Mouse (Mus musculus) myocyte (in vitro differentiated cells): Measurements from ENCODE around the gene Zfp644.

ENCODE experiments used
- CEBPB ChIP-seq: IDR thresholded peaks from 2 replicates; pipeline ENCODE4 v1.6.1; 2011; ENCODE audit warnings: mild to moderate bottlenecking, moderate library complexity; ENCODE audit not compliant: poor library complexity, insufficient read depth, severe bottlenecking
- E2F4 ChIP-seq: IDR thresholded peaks from one replicate; pipeline ENCODE4 v1.6.1; 2011; ENCODE audit warnings: mild to moderate bottlenecking, control low read depth, moderate library complexity; ENCODE audit not compliant: insufficient read depth
- MAX ChIP-seq: IDR thresholded peaks from one replicate; pipeline ENCODE4 v1.6.1; 2011; ENCODE audit warnings: low read depth, mild to moderate bottlenecking, control low read depth
- MYOD1 ChIP-seq, 3 experiments: IDR thresholded peaks; one replicate each; pipeline ENCODE4 v1.6.1; 2011; ENCODE audit warnings: control low read depth in 2 of 3, low read depth in 2 of 3, mild to moderate bottlenecking in 2 of 3, moderate library complexity in 1 of 3; ENCODE audit not compliant: insufficient read length in 2 of 3, control insufficient read depth in 1 of 3
- MYOG ChIP-seq, 3 experiments: IDR thresholded peaks; one replicate each; pipeline ENCODE4 v1.6.1; 2011; ENCODE audit warnings: control low read depth in 2 of 3, low read depth in 2 of 3, mild to moderate bottlenecking in 2 of 3; ENCODE audit not compliant: insufficient read length in 2 of 3, control insufficient read depth in 1 of 3, insufficient read depth in 1 of 3
- POLR2A ChIP-seq: IDR thresholded peaks from one replicate; pipeline ENCODE4 v1.6.1; 2011; ENCODE audit warnings: low read depth, mild to moderate bottlenecking, control low read depth, moderate library complexity; ENCODE audit not compliant: insufficient read length
- POLR2AphosphoS2 ChIP-seq: IDR thresholded peaks from one replicate; pipeline ENCODE4 v1.6.1; 2011; ENCODE audit warnings: low read depth, control low read depth; ENCODE audit not compliant: insufficient read length
- SRF ChIP-seq: IDR thresholded peaks from one replicate; pipeline ENCODE4 v1.6.1; 2011; ENCODE audit warnings: low read depth; ENCODE audit not compliant: control insufficient read depth, insufficient read length
- TCF12 ChIP-seq: IDR thresholded peaks from one replicate; pipeline ENCODE4 v1.6.1; 2011; ENCODE audit warnings: mild to moderate bottlenecking, control low read depth; ENCODE audit not compliant: poor library complexity, insufficient read depth, severe bottlenecking
- USF1 ChIP-seq: IDR thresholded peaks from one replicate; pipeline ENCODE4 v1.6.1; 2011; ENCODE audit warnings: low read depth, mild to moderate bottlenecking, control low read depth, moderate library complexity

DNA sequence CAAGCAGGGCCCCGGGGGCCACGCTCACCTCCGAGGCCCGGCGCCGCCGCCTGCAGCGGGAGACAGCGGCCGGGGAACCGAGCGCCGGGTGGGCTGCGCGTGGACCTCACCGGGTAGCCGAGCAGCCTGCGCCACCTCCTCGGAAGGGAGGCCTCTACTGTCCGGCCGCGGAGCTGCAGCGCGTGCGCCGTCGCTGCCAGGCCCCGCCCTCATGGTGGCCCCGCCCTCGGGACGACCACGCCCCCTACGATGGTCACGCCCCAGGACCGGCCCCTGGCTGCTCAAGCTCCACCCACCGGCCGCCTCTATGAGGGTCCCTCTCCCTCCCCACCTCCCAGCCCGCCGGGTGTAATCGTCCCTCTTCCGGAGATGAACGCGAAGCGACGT lies 122.5 kb downstream of the Zfp644 start:
- TF ChIP-seq USF1 (no peak), POLR2A (no peak), E2F4 (no peak), SRF (no peak), POLR2AphosphoS2 (no peak), TCF12 (no peak), MAX (no peak), MYOD1 (IDR thresholded peaks at IDR 0.05; ENCODE audit: control insufficient read depth in 1 of 3, insufficient read length in 2 of 3, low read depth in 2 of 3) (no peak), MYOG (IDR thresholded peaks at IDR 0.05; ENCODE audit: control insufficient read depth in 1 of 3, insufficient read depth in 1 of 3, insufficient read length in 2 of 3, low read depth in 2 of 3) (no peak), CEBPB (no peak)
